Mouse (Mus musculus) lung, postnatal 10 days (tissue): ENCODE measurements around the gene Pde4b.

Experiments used
- DNase-seq: peaks from one replicate; pipeline ENCODE4 v3.0.0; 2021

Gene Pde4b

GRCm38 (mm10) chr4:102557508-102558220 is 470.3 kb downstream of the Pde4b start:
- no peak for DNase-seq

GRCm38 (mm10) chr4:102558328-102558727 is 471.0 kb downstream of the Pde4b start:
- no peak for DNase-seq

GRCm38 (mm10) chr4:102560676-102561280 is 473.4 kb downstream of the Pde4b start:
- no peak for DNase-seq

GRCm38 (mm10) chr4:102563273-102563855 is 476.0 kb downstream of the Pde4b start:
- DNase-seq: peak; percentile 70

- DNase-seq: no peak
These were observed 476.9 kb downstream of the Pde4b start for GRCm38 (mm10) chr4:102564286-102564685.

GRCm38 (mm10) chr4:102566421-102566820 is 479.1 kb downstream of the Pde4b start:
- no peak for DNase-seq

- DNase-seq: no peak
These were observed 479.8 kb downstream of the Pde4b start for GRCm38 (mm10) chr4:102567111-102567510.

GRCm38 (mm10) chr4:102567676-102568254 is 480.4 kb downstream of the Pde4b start:
- no peak for DNase-seq

GRCm38 (mm10) chr4:102568591-102568990 is 481.2 kb downstream of the Pde4b start:
- DNase-seq: peak; percentile 80

GRCm38 (mm10) chr4:102569101-102569583 is 481.8 kb downstream of the Pde4b start:
- DNase-seq: peak; percentile 32

GRCm38 (mm10) chr4:102569950-102570765 is 482.8 kb downstream of the Pde4b start:
- peak; percentile 91 for DNase-seq

- DNase-seq: no peak
These were observed 483.5 kb downstream of the Pde4b start for GRCm38 (mm10) chr4:102570766-102571411.

GRCm38 (mm10) chr4:102572031-102572430 is 484.7 kb downstream of the Pde4b start:
- no peak for DNase-seq

- DNase-seq: no peak
These were observed 485.2 kb downstream of the Pde4b start for GRCm38 (mm10) chr4:102572591-102572990.

GRCm38 (mm10) chr4:102573361-102573781 is 486.0 kb downstream of the Pde4b start:
- DNase-seq: no peak

GRCm38 (mm10) chr4:102574226-102574625 is 486.9 kb downstream of the Pde4b start:
- peak; percentile 82 for DNase-seq

- no peak for DNase-seq
These were observed 487.4 kb downstream of the Pde4b start for GRCm38 (mm10) chr4:102574666-102575254.

GRCm38 (mm10) chr4:102576109-102576508 is 488.8 kb downstream of the Pde4b start:
- no peak for DNase-seq

- no peak for DNase-seq
These were observed 490.3 kb downstream of the Pde4b start for GRCm38 (mm10) chr4:102577636-102578035.

GRCm38 (mm10) chr4:102579051-102579450 is 491.7 kb downstream of the Pde4b start:
- DNase-seq: no peak

- no peak for DNase-seq
These were observed 492.4 kb downstream of the Pde4b start for GRCm38 (mm10) chr4:102579746-102580145.
